Mouse (Mus musculus): Measurements from ENCODE around the gene Tbr1. TPM values are rescaled to one million over a fixed set of nuclear protein-coding genes. Genes with fewer than 3 reads are reported as not detected.

The Tbr1 gene
- total RNA-seq (2021) = under 1 TPM in 1 of 2 experiments, not detected in 1; 0.10 TPM
- long read RNA-seq, experiment 1 = 0 reads
- long read RNA-seq, experiment 2 = 0 reads

DNA sequence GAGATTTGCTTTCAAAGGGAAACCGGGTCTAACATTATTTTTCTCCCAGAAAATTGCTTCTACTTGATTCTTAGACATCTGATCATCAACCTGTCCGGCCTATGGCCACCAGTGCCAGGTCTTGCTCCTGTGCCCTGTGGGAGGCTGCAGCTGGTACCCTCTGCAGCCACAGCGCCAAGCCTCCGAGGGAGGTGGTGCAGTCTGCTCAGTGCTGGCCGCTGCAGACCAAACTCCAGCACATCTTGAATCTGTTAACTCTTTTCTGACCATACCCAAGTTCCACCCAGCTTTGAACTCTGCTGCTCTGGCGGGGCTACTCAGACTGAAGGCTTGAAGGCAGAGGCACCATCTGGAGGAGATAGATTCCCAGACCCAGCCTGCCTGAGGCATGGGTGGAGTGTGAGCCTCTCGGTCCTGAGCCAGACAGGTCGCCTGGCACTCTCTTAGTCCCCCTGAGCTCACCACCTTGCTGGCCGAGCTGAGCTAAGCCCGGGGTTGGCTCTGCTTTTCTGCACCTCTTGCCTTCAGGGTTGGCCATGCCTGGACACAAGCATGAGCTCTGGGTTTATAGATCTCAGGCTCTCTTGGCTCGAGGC is at the start of gene Tbr1:
TSS of gene Tbr1 (plus strand) at position 275 of the 596 bp plus-strand sequence.
- DNase-seq = no peak
- intact Hi-C loops (cut with DNase I; ENCODE audit: low total_unique reads) = no loop called here

DNA sequence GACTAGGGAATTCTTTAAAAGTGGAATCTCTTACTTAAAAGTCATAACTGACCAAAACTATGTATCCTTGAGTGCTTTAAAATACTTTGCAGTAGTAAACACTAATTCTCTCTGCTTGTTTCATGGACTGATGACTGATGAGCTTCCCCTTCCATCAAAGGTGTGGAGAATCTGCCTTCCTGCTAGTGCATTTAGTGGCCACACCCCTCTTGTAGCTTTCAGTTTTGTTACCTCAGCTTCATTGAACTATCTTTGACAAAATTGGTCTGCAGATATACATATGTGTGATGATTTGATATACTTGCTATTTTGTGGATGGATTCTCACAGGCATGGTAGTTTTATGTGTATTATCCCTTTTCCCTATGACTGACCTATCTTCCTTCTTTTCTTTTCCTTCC is 47.7 kb upstream of the Tbr1 start:
- intact Hi-C loops (cut with DNase I; ENCODE audit: low total_unique reads) = no loop called here
- no peak for DNase-seq

DNA sequence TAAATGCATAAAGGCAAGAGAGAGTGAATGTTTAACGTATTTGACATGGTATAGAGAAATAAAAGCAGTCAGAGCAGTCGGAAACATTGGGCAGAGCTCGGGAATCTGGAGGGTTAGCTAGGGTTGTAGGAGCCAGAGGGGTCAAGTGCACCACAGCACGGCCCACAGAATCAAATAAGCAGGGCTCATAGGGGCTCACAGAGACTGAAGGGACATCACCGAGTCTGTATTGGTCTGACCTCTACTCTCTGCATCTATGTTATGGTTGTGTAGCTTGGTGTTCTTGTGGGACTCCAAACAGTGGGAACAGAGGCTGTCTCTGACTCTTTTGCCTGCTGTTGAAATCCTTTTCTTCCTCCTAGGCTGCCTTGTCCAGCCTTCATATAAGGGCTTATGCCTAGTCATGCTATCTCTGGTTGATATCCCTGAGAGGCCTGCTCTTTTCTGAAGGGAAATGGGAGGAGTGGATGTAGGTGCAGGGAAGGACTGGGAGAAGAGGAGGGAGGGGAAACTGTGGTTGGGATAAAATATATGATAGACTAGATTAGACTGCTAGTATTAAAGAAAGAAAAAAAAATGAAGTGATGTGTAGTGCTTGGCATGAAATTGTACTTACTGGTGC is 43.4 kb upstream of the Tbr1 start:
- no peak for DNase-seq
- intact Hi-C loops (cut with DNase I; ENCODE audit: low total_unique reads) = no loop called here

DNA sequence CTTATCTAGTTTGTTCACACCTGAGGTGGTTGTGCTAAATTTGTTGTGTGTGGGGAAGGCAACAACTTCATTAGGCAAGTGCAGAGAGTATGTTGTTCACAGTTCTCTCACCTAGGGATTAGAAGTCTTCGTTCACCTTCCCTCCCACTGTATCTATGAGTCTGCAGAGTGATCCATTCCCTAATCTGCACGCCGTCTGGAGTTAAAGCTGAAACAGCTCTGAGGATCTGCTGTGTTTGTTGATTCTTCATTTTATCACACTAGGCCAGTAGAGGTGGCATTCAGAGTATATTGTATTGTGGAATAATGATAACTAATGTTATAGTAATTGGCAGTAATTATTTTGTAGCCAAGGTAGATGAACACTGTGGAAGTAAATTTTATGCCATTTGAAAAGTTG is 42.7 kb upstream of the Tbr1 start:
- intact Hi-C loops (cut with DNase I; ENCODE audit: low total_unique reads) = no loop called here
- DNase-seq = no peak

DNA sequence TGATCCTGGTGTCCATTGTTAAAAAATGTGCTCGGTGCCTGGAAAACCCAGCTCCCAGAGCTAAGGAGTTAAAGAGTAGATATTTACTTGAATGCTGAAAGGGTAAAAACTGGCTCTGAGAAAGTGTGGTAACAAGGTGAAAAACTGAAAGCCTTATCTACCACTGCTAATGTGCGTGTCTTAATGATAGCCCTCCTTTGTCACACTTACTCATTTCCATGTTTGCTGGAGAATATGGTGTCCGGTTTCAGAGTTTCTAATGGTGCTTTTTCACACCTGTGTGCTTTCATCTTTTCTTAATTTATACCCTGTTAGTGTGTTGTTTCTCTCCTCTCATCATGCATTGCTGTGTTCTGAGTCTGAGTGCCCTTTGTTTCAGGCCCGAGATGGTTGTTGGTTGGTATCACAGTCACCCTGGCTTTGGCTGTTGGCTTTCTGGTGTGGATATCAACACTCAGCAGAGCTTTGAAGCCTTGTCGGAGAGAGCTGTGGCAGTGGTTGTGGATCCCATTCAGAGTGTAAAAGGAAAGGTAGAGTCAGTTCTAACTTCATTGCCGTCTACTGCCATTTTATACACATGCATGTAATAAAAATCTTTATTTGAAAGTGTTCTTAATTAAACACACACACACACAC is 38.1 kb upstream of the Tbr1 start:
- no peak for DNase-seq
- intact Hi-C loops (cut with DNase I; ENCODE audit: low total_unique reads) = no loop called here

DNA sequence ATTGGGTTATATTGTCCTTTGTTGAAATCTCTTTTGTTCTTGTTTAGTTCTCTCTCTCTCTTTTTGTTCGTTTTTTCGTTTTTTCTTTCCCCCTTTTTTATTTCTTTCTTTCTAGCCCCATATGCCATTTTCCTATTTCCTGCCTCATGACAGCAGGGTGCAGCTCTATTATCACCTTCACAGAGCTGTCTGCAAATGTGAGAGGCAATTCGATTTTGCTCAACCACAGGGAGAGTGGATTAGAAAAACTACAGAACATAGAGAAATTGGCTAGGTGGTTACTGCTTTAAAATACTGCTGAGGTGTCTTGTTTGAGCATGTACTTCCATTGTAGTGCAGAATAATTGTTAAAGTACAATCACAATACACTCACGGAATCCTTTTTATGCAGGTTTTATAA is 37.2 kb upstream of the Tbr1 start:
- intact Hi-C loops (cut with DNase I; ENCODE audit: low total_unique reads) = no loop called here
- no peak for DNase-seq

DNA sequence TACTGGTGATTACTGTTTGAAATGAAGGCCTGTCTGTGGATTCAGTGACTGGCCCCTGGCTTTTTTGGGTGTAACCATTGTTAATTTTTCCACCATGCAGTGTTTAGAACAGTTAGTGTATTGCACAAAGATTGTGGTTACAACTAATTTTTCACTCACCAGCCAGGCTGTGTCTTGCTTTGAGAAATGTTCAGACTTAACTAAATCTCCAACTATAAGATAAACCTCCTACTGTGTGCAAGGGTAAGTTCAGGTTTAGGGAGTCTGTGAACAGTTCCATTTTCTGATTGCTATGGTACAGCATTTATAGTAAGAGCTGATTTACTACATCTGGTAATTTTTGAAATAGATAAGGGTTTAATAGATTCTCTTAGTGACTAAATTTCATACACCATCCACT is 21.9 kb upstream of the Tbr1 start:
- no peak for DNase-seq
- intact Hi-C loops (cut with DNase I; ENCODE audit: low total_unique reads) = no loop called here

DNA sequence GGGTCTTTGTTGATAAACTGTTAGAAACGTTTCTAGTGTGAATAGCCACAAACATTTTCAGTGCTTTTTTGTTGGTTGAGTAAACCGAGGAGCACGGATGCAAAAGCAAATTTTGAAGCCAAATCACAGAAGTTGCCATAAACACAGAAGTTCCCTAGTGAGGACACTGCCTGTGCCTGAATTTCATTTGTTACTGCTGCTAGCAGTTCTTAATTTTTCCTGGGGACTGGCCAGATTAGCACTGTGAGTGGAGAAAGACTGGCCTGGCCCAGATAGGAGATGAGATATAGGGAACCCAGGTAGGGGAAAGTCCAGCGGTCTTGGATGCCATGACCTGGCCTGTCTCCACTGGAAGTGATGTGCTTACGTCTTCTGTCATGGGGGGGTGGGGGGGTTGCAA is 7.8 kb upstream of the Tbr1 start:
- intact Hi-C loops (cut with DNase I; ENCODE audit: low total_unique reads) = no loop called here
- no peak for DNase-seq

DNA sequence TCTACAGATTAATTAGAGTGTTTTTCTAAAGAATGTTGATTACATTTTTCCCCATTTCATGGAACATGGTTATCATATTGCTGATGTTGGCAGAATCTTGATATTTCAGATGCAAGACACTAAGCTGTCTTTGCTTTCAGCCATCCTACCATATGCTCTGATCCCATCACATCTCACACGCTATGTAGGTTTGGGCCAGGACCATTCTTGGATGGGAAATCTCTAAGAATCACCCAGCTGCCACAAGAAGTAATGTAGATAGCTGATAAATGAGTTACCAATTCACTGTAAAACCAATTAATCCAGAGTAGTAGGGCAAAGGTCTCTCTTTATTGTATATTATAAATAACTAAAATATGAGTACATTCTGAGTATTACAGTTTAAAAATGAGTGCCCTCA is 4.7 kb upstream of the Tbr1 start:
- no peak for DNase-seq
- intact Hi-C loops (cut with DNase I; ENCODE audit: low total_unique reads) = no loop called here

DNA sequence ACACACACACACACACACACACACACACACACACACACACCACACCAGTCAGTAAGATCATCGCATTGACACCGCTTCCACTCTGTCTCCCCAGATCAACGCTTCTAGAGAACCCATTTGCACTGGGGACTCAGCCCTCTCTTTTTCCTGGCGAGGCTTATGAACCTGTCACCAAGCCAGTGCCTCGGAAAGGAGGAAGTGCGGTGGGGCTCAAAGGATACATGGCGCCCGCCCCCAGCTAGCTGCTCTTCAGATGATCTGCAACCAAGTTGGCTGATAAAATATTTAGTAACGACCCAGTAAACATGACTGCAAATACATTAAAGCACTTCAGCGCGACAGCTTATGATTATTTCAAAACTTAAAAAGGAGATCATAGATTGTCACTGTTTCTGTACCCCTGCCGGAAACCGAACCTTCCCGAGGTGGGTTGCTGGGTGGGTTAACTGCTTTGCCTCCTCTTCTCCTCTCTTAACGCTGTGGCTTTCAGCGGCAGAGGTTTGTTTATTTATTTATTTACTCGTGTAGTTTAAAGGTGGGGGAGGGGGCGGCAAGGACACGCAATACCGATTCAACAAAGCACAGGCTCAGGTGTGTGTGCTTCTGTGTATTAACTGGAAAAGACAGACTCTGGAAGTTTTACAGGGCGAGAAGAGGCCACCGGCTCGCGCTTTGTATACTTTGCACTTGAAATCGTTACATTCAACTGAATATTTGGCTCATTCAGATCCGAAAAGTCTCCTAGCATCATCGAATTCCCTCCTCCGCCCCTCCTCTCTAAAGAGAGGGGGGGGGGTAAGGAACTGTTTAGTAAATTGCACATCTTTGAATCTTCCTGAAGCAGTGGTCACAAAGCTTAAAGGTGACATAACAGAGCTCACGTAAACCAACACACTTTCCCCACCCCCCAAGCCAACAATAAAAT is 975 bp downstream of the Tbr1 start:
- intact Hi-C loops (cut with DNase I; ENCODE audit: low total_unique reads) = no loop called here
- no peak for DNase-seq

DNA sequence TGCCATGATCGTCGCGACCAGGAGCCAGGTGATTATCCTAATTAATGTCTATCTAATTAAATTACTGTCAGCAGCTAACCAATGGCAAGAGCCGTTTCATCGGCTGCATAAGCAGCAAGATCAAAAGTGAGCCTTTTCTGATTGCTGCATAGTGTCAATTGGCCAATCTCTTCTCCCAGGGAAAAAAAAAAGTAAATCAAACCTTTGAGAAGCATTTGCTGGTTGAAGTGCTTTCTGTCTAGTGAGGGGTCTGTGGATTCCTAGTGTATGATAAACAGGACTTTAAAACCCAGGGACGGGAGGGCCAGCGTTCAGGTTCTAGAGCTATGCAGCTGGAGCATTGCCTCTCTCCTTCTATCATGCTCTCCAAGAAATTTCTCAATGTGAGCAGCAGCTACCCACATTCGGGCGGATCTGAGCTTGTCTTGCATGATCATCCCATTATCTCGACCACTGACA is 1.7 kb downstream of the Tbr1 start:
- intact Hi-C loops (cut with DNase I; ENCODE audit: low total_unique reads) = no loop called here
- DNase-seq = no peak

DNA sequence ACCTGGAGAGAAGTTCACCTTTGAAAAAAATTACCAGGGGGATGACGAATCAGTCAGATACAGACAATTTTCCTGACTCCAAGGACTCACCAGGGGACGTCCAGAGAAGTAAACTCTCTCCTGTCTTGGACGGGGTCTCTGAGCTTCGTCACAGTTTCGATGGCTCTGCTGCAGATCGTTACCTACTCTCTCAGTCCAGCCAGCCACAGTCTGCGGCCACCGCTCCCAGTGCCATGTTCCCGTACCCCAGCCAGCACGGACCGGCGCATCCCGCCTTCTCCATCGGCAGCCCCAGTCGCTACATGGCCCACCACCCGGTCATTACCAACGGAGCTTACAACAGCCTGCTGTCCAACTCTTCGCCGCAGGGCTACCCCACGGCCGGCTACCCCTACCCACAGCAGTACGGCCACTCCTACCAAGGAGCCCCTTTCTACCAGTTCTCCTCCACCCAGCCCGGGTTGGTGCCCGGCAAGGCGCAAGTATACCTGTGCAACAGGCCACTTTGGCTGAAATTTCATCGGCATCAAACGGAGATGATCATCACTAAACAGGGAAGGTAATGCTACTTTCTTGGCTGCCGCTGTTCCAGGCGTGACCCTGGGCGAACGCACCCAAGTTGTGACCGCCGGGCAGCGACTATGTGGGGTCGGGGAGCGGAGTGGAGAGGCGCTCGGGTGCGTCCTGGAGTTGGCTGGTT is 2.3 kb downstream of the Tbr1 start:
- DNase-seq = no peak
- intact Hi-C loops (cut with DNase I; ENCODE audit: low total_unique reads) = no loop called here

DNA sequence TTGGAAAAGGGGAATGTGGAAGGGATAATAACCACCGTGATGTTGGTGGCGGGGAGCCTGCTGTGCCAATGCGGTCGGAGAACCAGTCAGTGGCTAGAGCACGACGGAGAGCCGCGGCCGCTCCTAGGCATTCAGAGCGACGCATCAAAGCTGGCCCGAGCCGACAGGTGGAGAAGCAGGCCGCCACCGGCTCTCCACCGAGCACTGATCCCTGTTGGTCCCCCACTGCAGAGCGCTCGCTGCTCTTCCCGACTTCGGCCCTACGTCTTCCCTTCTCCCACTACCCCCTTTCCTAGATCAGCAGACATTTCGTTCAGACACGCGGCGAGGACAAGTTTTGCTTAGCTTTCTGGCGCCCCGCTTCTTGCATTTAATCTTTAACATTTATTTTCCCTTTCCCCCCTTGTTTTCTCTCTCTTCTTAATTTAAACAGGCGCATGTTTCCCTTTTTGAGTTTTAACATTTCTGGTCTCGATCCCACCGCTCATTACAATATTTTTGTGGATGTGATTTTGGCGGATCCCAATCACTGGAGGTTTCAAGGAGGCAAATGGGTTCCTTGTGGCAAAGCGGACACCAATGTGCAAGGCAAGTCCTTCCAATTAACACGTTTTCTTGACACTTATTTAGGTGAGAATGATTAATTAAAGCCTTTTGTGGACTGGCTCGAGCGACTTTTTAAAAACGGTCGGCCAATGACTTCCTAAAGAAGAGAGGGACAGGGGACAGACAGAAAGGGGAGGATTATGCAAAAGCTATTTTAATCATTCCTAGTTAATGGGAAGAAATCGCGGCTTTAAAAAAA is 3.0 kb downstream of the Tbr1 start:
- intact Hi-C loops (cut with DNase I; ENCODE audit: low total_unique reads) = no loop called here
- DNase-seq = no peak

DNA sequence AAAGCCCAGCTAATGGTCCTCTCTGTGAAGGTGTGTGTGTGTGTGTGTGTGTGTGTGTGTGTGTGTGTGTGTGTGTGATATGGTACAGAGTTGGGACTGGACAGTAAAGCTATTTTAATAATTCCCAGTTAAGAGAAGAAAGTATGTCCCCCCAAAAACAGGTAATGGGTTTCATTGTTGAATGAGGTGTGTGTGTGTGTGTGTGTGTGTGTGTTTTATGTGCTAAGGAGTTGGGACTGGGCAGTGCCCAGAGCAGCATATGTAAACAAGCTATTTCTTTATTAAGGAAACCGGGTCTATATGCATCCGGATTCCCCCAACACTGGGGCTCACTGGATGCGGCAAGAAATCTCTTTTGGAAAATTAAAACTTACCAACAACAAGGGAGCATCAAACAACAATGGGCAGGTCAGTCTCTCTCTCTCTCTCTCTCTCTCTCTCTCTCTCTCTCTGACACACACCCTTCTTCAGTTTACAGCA is 3.7 kb downstream of the Tbr1 start:
- DNase-seq = no peak
- intact Hi-C loops (cut with DNase I; ENCODE audit: low total_unique reads) = no loop called here

DNA sequence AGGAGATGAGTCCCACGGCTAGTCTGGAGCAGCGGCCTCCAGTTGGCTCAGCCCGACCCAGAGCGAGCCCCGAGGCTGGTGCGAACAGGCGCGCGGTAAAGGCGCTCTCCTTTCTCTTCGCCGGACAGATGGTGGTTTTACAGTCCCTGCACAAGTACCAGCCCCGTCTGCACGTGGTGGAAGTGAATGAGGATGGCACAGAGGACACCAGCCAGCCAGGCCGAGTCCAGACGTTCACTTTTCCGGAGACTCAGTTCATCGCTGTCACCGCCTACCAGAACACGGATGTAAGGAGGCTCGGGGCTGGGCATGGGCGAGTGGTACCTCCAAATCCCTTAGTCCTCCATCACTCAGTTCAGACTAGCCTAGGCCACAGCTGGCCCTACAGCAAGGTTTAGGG is 4.4 kb downstream of the Tbr1 start:
- DNase-seq = no peak

DNA sequence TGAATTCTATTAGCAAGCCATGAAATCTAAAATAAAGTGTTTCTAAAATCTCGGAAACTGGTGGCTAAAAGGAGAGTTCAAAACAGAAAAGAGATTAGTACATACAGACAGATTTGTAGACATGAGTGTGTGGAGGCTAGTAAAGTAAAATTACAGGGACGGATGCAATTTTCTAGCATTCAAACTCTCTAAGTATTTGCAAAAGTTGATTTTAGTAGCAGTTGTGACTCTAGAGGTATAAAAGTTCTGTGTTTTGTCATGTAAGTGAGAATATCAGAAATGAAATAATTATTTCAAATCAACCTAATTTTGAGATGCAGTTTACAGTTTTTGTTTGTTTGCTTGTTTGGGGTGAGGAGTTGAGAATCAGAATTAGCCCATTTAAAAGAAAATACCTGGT is 5.1 kb downstream of the Tbr1 start:
- intact Hi-C loops (cut with DNase I; ENCODE audit: low total_unique reads) = no loop called here
- no peak for DNase-seq

More for the DNA sequence above, 4.4 kb downstream of the Tbr1 start:
- intact Hi-C loops (cut with DNase I; ENCODE audit: low total_unique reads) = no loop called here

DNA sequence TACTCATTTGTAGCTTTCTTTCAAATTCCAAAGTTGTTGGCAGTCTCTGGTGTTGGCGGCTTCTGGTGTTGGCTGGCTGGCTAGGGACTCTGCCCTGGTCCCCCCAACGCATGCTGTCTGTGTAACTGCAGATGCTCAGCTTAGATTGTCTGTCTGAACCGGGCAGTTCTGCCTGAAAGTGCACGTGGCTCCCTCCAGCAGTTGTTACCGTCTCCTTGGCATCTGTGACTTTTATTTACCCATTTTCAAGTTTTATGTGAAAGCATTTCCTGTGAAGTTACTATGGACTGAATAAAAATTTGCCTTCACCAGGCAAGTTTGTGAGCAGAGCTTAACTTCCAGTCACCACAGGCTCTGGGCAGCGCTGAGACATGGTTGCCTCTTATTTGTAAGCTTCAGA is 6.0 kb downstream of the Tbr1 start:
- intact Hi-C loops (cut with DNase I; ENCODE audit: low total_unique reads) = no loop called here
- DNase-seq = no peak

DNA sequence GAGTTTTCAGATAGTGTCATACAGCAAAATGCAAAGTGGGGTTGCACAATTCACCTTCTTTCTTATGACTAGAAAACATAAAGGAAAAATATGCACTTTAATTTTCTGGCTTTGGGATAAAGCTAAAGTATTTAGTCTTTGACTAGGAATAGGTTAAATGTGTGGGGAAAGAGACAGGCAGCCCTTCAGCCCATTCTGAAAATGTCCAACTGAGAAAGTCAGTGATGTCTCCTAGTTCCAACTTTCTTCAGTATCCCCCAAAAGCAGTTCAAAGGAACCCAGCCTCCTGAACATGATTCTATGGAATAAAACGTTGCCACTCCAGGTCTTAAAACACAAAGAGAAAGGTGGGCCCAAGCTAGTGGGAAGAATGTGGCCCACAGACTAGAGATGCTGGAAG is 6.7 kb downstream of the Tbr1 start:
- DNase-seq = no peak
- intact Hi-C loops (cut with DNase I; ENCODE audit: low total_unique reads) = no loop called here

DNA sequence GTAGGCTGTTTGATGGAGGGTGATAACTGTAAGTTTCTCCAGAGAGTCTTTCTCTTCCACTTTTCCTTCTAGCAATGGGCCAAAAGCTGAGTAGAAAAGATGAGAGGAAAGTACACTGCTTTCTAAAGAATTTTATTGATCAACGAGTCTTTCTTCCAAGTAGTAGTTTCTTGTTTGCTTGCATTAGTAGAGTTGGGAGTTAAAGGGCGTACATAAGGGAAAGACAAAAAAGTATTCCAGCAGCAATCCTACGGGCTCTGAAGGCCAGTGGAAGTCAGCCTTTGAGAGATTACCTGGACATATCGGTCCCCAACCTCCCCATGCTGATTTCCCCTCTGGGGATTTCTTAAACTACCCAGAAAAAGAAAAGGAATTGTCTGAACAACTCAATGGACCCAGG is 8.0 kb downstream of the Tbr1 start:
- no peak for DNase-seq
- intact Hi-C loops (cut with DNase I; ENCODE audit: low total_unique reads) = no loop called here

All from gastrocnemius, postnatal 14 days (tissue).